Mouse (Mus musculus) retina, embryonic 14.5 days (tissue): ENCODE data around the gene Abcd1.

Experiments used
- DNase-seq: peaks from one replicate; pipeline ENCODE4 v3.0.0-alpha.2; 2015; ENCODE audit warnings: low spot score

Gene Abcd1

DNA sequence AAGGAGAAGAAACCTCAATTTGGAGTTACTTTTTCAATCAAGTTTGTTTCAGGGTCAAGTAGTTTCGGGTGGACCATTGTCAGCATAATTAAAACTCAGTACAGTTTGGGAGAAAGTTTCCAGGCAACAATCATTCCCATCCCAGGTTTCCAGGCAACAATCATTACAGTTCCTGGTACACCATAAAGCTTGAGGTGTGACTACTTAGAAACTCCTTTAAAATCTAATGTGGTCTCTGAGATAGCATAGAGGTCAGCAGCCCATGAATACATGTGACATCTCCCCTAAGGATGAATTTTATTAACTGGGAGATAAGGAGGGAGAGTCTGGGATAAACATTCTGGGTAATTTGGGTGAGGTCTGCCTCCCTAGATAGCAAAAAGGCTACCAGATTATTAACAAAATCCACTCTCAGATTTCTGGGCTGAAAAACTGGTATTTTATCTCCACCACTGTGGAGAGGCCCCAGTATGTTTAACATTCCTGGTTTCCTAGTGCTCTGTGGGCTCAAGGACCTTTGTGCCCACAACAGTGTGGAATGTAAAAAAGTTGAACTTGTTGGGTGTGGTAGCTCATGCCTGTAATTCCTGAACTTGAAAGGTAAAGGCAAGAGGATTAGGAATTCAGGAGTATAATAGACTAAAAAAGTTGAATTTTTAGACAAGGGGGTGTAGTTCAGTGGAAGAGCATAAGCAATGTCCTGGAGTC, 28.5 kb downstream of the Abcd1 start:
- DNase-seq, result no peak

DNA sequence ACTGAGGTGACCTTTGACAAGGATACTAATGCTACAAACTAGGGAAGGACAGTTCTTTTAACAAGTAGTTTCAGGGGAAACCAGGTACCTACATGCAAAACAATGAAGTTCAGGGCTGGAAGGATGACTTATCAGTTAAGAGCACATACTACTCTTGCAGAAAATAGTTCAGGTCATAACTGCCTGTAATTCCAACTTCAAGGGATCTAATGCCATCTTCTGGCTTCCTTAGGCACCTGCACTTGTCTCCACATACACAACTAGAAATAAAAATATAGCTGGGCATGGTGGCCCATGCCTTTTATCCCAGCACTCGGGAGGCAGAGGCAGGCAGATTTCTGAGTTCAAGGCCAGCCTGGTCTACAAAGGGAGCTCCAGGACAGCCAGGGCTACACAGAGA, 32.6 kb downstream of the Abcd1 start:
- DNase-seq, result no peak

DNA sequence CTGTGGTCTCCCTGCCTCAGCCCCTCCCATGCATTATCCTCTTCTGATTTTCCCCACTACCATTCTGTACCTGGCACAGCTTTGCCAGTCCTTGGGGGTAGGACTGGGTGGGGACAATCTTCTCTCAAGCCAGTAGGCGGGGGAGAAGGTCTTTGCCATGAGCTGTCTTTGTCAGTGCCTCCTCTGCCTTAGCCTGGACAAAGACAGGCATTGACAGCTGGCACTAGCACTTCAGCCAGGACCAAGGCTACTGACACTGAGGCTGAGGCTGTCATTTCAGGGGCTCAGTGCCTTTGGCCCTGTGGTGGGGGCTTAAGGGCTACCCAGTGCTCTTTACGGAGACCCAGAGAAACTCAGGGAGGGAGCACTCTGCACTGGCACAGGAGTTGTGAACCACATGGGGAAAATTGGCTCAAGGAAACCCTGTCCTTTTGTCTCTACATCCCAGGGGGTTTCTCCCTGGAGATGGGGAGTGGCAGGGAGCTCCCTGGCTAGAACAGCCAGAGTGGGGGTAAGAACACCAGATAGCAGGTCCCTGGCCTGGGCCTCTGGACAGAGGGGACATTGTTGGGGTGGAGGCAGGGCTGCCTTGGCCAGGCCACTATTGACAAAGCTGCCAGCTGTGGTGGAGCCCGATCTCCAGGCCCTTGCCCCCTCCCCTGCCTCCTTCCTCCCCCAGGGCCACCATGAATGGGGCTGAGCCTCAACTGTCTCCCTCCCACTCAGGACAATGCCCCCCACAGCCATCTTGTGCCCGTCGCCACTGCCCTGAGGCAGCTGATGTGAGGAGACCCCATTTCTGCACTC, 40.1 kb downstream of the Abcd1 start, which contains the start of gene Plxnb3:
Plxnb3 (plus strand) TSS at position 757 of the 807 bp plus-strand sequence.
- no peak for DNase-seq

DNA sequence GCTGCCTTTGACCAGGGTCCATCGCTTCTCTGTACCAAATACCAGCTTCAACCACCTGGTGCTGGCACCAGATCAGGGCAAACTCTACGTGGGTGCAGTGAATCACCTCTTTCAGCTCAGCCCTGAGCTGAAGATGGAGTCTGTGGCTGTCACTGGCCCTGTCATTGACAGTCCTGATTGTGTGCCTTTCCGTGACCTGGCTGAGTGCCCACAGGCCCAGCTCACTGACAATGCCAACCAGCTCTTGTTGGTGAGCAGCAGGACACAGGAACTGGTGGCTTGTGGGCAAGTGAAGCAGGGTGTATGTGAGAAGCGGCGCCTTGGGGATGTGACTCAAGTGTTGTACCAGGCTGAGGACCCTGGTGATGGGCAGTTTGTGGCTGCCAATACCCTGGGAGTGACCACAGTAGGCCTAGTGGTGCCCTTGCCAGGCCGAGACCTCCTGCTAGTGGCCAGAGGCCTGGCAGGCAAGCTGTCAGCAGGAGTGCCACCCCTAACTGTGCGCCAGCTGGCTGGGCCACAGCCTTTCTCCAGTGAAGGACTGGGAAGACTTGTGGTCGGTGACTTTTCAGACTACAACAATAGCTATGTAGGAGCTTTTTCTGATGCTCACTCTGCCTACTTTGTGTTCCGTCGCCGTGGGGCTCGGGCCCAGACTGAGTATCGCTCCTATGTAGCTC, 42.4 kb downstream of the Abcd1 start:
- DNase-seq, result no peak

DNA sequence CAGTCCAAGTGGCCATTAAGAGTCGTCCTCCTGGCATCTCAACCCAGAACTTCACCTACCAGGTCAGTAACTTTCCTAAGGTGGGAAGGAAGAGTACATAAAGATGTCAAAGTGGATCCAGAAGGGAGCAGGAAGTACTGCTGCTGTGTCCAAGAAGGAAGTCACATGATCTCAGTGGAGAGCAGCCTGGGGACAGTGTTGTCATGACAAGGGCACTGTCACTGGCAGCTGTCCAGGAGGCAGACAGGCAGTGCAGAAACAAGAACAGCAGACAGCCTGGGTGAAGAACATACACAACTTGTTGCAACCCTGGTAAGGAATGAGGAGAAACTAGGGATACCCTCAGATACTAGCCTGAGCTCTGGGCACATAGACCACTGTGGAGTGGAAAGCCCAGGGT, 48.9 kb downstream of the Abcd1 start:
- DNase-seq, result no peak

DNA sequence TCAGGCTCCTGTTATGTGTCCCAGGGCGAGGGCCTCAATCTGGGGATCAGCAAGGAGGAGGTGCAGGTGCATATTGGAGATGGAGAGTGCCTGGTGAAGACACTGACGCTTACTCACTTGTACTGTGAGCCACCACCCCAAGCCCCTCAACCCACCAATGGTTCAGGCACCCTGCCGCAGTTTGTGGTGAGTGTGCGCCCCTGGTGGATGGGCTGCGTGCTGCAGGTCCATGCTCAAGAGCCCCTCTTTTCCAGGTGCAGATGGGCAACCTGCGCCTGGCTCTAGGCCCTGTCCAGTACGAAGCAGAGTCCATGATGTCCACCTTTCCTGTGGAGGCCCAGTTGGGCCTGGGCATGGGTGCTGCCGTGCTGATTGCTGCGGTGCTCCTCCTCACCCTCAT, 50.9 kb downstream of the Abcd1 start:
- DNase-seq, result peak; percentile 33

DNA sequence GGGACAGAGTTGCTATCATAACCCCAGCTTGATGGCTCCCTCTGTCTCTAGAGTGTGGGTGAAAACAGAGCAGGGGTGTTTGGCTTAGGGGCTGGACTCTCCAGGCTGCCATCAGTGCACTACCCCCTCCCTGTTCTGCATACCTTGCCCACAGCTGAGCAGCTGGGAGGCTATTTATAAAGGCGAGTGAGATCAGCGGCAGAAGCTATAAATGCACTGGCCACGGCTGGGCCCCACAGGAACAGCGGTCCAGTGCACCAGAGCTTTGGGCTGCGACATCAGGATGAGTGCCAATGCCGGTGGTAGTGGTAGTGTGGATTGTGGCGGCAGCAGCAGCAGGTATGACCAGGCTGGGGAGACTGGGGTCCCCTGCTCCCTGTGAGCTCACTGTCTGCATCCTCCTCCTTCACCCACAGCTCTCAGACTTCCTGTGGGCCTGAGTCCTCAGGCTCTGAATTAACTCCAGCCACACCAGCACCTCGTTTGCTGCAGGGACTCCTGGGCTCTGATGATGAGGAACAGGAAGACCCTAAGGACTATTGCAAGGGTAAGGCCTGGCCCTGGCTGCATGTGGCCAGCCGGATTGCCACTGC, 57.9 kb downstream of the Abcd1 start, which contains the start of gene Srpk3:
Srpk3 (plus strand) TSS at position 238 of the 593 bp plus-strand sequence.
- no peak for DNase-seq

DNA sequence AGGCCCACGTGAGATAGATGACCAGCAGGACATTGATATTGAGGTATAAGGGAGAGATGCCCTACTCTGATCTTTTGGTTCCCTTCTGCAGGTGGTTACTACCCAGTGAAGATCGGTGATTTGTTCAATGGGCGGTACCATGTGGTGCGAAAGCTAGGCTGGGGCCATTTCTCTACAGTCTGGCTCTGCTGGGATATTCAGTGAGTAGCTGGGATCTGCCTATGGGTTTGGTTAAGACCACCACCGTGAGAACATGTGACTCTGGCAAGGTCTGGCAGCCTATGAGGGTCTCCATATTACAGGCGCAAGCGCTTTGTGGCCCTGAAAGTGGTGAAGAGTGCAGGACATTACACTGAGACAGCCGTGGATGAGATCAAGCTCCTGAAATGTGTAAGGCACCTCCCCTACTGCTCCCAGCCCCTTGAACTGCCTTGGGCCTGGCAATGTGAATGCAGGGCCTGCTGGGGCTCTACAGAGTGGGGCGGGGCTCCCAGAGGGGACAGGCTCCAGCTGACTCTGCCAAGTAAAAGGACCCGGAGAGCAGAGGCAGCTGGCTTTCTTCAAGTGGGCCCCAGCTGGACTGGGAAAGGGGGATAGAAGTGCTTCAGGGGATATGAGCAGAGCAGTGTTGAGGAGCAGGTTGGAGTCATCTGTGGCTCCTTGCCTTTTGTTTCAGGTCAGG, 58.5 kb downstream of the Abcd1 start:
- peak; percentile 5 for DNase-seq

DNA sequence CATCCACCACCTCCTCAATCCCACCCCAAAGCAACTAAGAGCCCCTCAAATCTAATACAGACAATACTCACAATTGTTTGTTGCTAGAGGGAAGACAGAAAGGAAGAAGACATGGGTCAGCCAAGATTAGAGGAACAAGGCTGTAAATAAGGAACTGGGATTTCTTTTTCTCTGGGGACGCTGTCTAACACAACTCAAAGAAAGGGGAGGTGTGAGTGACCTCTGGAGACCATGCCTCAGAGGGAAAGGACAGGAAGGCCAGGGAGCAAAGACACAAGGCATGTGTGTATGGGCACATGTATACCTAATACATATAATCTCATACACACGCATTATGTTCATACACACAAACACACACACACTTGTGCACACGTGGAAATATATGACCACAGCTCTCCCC, 65.8 kb downstream of the Abcd1 start:
- no peak for DNase-seq

DNA sequence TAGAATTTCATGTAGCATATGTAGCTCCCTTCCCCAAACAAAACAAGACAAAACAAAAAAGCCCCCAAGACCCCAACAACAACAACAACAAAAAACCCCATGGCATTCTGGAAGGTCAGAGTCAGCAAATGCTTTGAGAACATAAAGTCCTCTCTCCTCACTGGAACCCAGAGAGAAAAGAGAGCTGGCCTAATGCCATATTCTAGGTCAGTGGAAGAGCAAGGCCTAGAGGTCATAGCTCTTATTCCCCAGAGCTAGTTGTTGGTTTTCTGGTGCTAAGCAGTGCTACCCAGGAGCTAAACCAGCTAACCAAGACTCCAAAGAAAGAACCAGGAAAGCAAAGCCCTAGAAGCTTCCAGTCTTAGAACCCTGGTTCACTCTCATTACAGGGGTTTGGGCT, 69.3 kb downstream of the Abcd1 start:
- DNase-seq, result no peak

DNA sequence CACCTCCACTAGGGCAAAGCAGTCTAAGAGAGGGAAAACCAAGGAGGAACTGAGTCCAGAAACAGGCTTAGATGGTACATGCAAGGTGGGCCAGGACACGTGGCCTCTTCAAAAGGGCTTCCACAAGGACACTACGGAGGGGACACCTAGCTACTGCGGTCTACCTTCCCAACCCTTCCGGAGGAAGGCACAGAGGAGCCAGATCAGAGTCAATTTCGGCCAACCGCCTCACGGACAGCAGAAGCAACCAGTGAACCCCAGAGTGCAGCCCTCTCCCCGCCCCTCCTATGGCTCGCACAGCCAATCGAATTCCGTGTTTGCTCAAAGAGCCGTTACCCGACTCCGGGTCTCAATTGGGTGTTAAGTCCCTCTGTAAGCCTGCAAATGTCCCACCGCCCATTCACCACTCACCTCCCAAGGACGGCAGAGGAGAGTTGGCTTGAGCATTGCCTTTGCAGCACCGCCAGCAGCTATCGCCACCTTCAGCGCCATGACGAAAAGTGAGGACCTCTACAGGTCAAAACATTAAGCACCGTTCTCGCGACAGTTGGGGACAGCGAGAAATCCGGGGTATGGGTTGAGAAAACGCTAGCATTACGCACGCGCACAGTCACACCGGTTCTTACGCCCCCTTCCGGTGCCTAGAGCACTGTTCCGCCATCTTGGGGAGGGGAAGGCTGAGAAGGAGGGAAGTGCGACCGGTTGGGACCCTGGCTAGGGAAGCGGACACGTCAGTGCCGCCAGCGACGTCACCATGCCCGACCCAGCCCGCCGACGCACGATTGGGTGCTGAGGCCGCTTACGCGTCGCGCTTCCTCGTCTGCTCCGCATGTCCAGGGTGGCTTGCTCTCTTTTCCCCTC, 70.2 kb downstream of the Abcd1 start, which contains the start of the genes Idh3g and Ssr4:
Idh3g (minus strand) TSS at position 534 of the 861 bp plus-strand sequence.
Ssr4 (plus strand) TSS at position 665 of the 861 bp plus-strand sequence.
- DNase-seq, result peak; percentile 96

DNA sequence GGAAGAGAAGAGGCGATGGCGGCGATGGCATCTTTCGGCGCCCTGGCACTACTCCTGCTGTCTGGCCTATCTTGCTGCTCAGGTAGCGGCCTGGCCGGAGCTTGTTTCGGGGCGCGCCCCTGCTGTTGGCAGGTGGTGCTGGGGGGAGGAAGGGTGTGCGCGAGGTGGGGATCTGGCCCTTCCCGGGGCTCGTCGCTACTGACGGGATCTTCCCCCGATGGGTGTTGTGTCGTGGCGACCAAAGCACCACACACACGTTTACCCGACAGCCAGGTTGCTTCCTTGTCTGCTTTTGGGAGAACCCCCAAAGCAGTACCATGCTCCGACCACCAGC, 70.8 kb downstream of the Abcd1 start:
- no peak for DNase-seq
